Mouse (Mus musculus) lung, postnatal 0 days (tissue): ENCODE measurements around the gene Letmd1. TPM values are rescaled to one million over a fixed set of nuclear protein-coding genes. Genes with fewer than 3 reads are reported as not detected.

Experiments
- ATAC-seq: fragments of 200-750 bp; cut with Nextera tagmentation; 2 replicates; pipeline ENCODE4 v1.8.0; 2017; ENCODE audit warnings: moderate library complexity
- DNase-seq: peaks from one replicate; pipeline ENCODE4 v3.0.0-alpha.2; 2016; ENCODE audit warnings: low spot score
- H3K27ac ChIP-seq: fragments of 300-500 bp; sonication (generic); 2 replicates; pipeline ENCODE4 v1.5.1; 2014; ENCODE audit warnings: antibody characterized with exemption, mild to moderate bottlenecking, low read length, mixed read lengths
- H3K27me3 ChIP-seq: fragments of 300-500 bp; sonication (generic); replicated peaks from 2 replicates; pipeline ENCODE4 v1.6.1; 2014; ENCODE audit warnings: low read length, mixed read lengths; ENCODE audit not compliant: insufficient read depth
- H3K36me3 ChIP-seq: fragments of 300-500 bp; sonication (generic); 2 replicates; pipeline ENCODE4 v1.6.1; 2014; ENCODE audit warnings: low read length, mixed read lengths; ENCODE audit not compliant: insufficient read depth
- H3K4me1 ChIP-seq: fragments of 300-500 bp; sonication (generic); 2 replicates; pipeline ENCODE4 v1.6.1; 2014; ENCODE audit warnings: antibody characterized with exemption, low read depth, low read length, mixed read lengths; ENCODE audit not compliant: insufficient read depth
- H3K4me2 ChIP-seq: fragments of 300-500 bp; sonication (generic); replicated peaks from 2 replicates; pipeline ENCODE4 v1.6.1; 2014; ENCODE audit warnings: low read depth, mild to moderate bottlenecking, low read length, moderate library complexity, mixed read lengths
- H3K4me3 ChIP-seq: fragments of 300-500 bp; sonication (generic); 2 replicates; pipeline ENCODE4 v1.5.1; 2014; ENCODE audit warnings: low read depth, low read length
- H3K9ac ChIP-seq: fragments of 300-500 bp; sonication (generic); replicated peaks from 2 replicates; pipeline ENCODE4 v1.6.1; 2014; ENCODE audit warnings: low read depth, mild to moderate bottlenecking
- H3K9me3 ChIP-seq: fragments of 300-500 bp; sonication (generic); 2 replicates; pipeline ENCODE4 v1.6.1; 2016; ENCODE audit warnings: low read length, mixed read lengths
- CTCF ChIP-seq: IDR thresholded peaks from 2 replicates; pipeline ENCODE4 v1.5.1; 2016; ENCODE audit warnings: antibody characterized with exemption, mild to moderate bottlenecking
- EP300 ChIP-seq: IDR thresholded peaks from 2 replicates; pipeline ENCODE4 v1.6.1; 2016; ENCODE audit warnings: antibody characterized with exemption, mild to moderate bottlenecking, control low read depth
- WGBS: fragments of 180-500 bp; shearing (Covaris S2); extraction: QIAGEN DNeasy Blood & Tissue Kit; methylation state at CpG from one replicate; pipeline ENCODE4 v1.1.7; 2014; 5-methylcytosine and 5-hydroxymethylcytosine counted together
- polyA plus RNA-seq: library from polyadenylated mRNA; unstranded; fragments of >200 nt; fragmentation: Nextera tagmentation; extraction: Ambion mirVana; gene quantifications from 2 replicates; pipeline ENCODE4 v1.2.1, GENCODE M21; 2015

Gene Letmd1
- polyA plus RNA-seq, 1 experiment from 2014 or later: 13.2 TPM

GRCm38 (mm10) chr15:100469189-100469545 lies 344 bp downstream of the Letmd1 start:
- no peaks in the 10 kb centered on the region for H3K27me3 ChIP-seq
- DNase-seq (peak; percentile 28), ATAC-seq (peak; percentile 8; the same call in 1 of the 2 replicates)
- no peaks in the 10 kb centered on the region for H3K9me3 ChIP-seq
- under 1% methylated on average over 19 of the region's 19 CpGs for WGBS
- peaks cover 8% of the 10 kb centered on the region; the same call in 1 of the 2 replicates for H3K4me1 ChIP-seq
- H3K4me3 ChIP-seq: peak overlapping the region; percentile 81
- TF ChIP-seq EP300 (no peak), CTCF (no peak)
- peak overlapping the region; percentile 58 for H3K9ac ChIP-seq
- H3K4me2 ChIP-seq: peak overlapping the region; percentile 90
- no peaks in the 10 kb centered on the region for H3K36me3 ChIP-seq
- no peak overlapping the region for H3K27ac ChIP-seq

GRCm38 (mm10) chr15:100470037-100470436 lies 1.2 kb downstream of the Letmd1 start:
- no peak for TF ChIP-seq CTCF
- no peak for TF ChIP-seq EP300
- no peak overlapping the region for H3K27ac ChIP-seq
- 0 out of 2 replicates have a peak overlapping the region, but pooled peaks have one; percentile 58 for H3K9ac ChIP-seq
- H3K27me3 ChIP-seq: no peaks in the 10 kb centered on the region
- no peak overlapping the region; the same call in 1 of the 2 replicates for H3K4me3 ChIP-seq
- H3K4me1 ChIP-seq: peaks cover 8% of the 10 kb centered on the region; the same call in 1 of the 2 replicates
- H3K4me2 ChIP-seq: peak overlapping the region; percentile 90; the same call in 1 of the 2 replicates
- no peak for DNase-seq
- WGBS: 53% methylated on average over 10 of the region's 10 CpGs
- H3K9me3 ChIP-seq: no peaks in the 10 kb centered on the region
- peaks cover 2% of the 10 kb centered on the region; the same call in 1 of the 2 replicates for H3K36me3 ChIP-seq
- ATAC-seq: no peak

- ATAC-seq (no peak), DNase-seq (no peak)
- no peaks in the 10 kb centered on the region for H3K9me3 ChIP-seq
- no peak overlapping the region for H3K9ac ChIP-seq
- no peaks in the 10 kb centered on the region for H3K27me3 ChIP-seq
- no peak overlapping the region for H3K4me3 ChIP-seq
- peaks cover 24% of the 10 kb centered on the region for H3K36me3 ChIP-seq
- no peak for TF ChIP-seq CTCF
- TF ChIP-seq EP300: no peak
- H3K4me1 ChIP-seq: peaks cover 8% of the 10 kb centered on the region; the same call in 1 of the 2 replicates
- H3K27ac ChIP-seq: no peak overlapping the region
- H3K4me2 ChIP-seq: no peak overlapping the region
- WGBS: 72% methylated on average over 7 of the region's 7 CpGs
Observed at GRCm38 (mm10) chr15:100473926-100474503, 5.2 kb downstream of the Letmd1 start.

GRCm38 (mm10) chr15:100478351-100478750 lies 9.5 kb downstream of the Letmd1 start:
- Histone ChIP-seq H3K36me3 (peaks cover 47% of the 10 kb centered on the region), H3K4me3 (no peak overlapping the region), H3K27me3 (no peaks in the 10 kb centered on the region), H3K27ac (no peak overlapping the region), H3K4me1 (no peaks in the 10 kb centered on the region), H3K9ac (no peak overlapping the region), H3K9me3 (no peaks in the 10 kb centered on the region), H3K4me2 (no peak overlapping the region)
- 71% methylated on average over 10 of the region's 10 CpGs for WGBS
- DNase-seq (no peak), ATAC-seq (no peak)
- TF ChIP-seq CTCF (no peak), EP300 (no peak)

- Histone ChIP-seq H3K36me3 (peaks cover 47% of the 10 kb centered on the region), H3K27me3 (no peaks in the 10 kb centered on the region), H3K4me3 (no peak overlapping the region), H3K9ac (no peak overlapping the region), H3K4me2 (no peak overlapping the region), H3K4me1 (no peaks in the 10 kb centered on the region), H3K9me3 (no peaks in the 10 kb centered on the region), H3K27ac (no peak overlapping the region)
- TF ChIP-seq EP300 (no peak), CTCF (no peak)
- WGBS: 73% methylated on average over 4 of the region's 4 CpGs
- DNase-seq (no peak), ATAC-seq (no peak)
Observed at GRCm38 (mm10) chr15:100478925-100479324, 10.1 kb downstream of the Letmd1 start.

GRCm38 (mm10) chr15:100485576-100485975 lies 16.8 kb downstream of the Letmd1 start:
- 58% methylated on average over 3 of the region's 3 CpGs for WGBS
- TF ChIP-seq EP300 (no peak), CTCF (no peak)
- peaks cover 23% of the 10 kb centered on the region for H3K36me3 ChIP-seq

More at GRCm38 (mm10) chr15:100485576-100485975, 16.8 kb downstream of the Letmd1 start:
- Histone ChIP-seq H3K9me3 (no peaks in the 10 kb centered on the region), H3K4me1 (no peaks in the 10 kb centered on the region), H3K9ac (no peak overlapping the region), H3K27ac (no peak overlapping the region), H3K27me3 (no peaks in the 10 kb centered on the region), H3K4me3 (no peak overlapping the region), H3K4me2 (no peak overlapping the region)
- peak; percentile 83 for ATAC-seq
- peak; percentile 79 for DNase-seq
